Mouse (Mus musculus) kidney, postnatal 0 days (tissue): ENCODE measurements at regions not wholly inside any gene's neighbourhood (a gene's known extent, or its start where the extent isn't known, plus 50 kb on each side); places are given as distances from the start of the nearest gene placed in this dataset.

Experiments
- ATAC-seq: fragments of 200-750 bp; cut with Nextera tagmentation; replicated peaks from 2 replicates; pipeline ENCODE4 v1.8.0; 2017; ENCODE audit warnings: low read depth, moderate number of reproducible peaks, moderate TSS enrichment, moderate library complexity; ENCODE audit not compliant: low FRiP score
- DNase-seq: peaks from one replicate; pipeline ENCODE4 v3.0.0-alpha.2; 2016; ENCODE audit warnings: low spot score
- H3K27ac ChIP-seq: fragments of 300-500 bp; sonication (generic); 2 replicates; pipeline ENCODE4 v1.5.1; 2014; ENCODE audit warnings: mild to moderate bottlenecking
- H3K27me3 ChIP-seq: fragments of 300-500 bp; sonication (generic); 2 replicates; pipeline ENCODE4 v1.6.1; 2014; ENCODE audit warnings: low read length, mixed read lengths; ENCODE audit not compliant: insufficient read depth
- H3K36me3 ChIP-seq: fragments of 300-500 bp; sonication (generic); 2 replicates; pipeline ENCODE4 v1.6.1; 2014; ENCODE audit warnings: low read length, mixed read lengths; ENCODE audit not compliant: insufficient read depth
- H3K4me1 ChIP-seq: fragments of 300-500 bp; sonication (generic); replicated peaks from 2 replicates; pipeline ENCODE4 v1.6.1; 2014; ENCODE audit warnings: antibody characterized with exemption, low read length, mixed read lengths; ENCODE audit not compliant: insufficient read depth
- H3K4me2 ChIP-seq: fragments of 300-500 bp; sonication (generic); 2 replicates; pipeline ENCODE4 v1.6.1; 2014; ENCODE audit warnings: mild to moderate bottlenecking, low read length, moderate library complexity, mixed read lengths
- H3K4me3 ChIP-seq: fragments of 300-500 bp; sonication (generic); replicated peaks from 2 replicates; pipeline ENCODE4 v1.5.1; 2014; ENCODE audit warnings: low read depth, low read length
- H3K9ac ChIP-seq: fragments of 300-500 bp; sonication (generic); 2 replicates; pipeline ENCODE4 v1.6.1; 2014; ENCODE audit warnings: low read depth, low read length
- H3K9me3 ChIP-seq: fragments of 300-500 bp; sonication (generic); replicated peaks from 2 replicates; pipeline ENCODE4 v1.6.1; 2016; ENCODE audit warnings: low read length, inconsistent platforms, mixed read lengths
- CTCF ChIP-seq: IDR thresholded peaks from 2 replicates; pipeline ENCODE4 v1.5.1; 2016; ENCODE audit warnings: antibody characterized with exemption, low read depth, mild to moderate bottlenecking, moderate library complexity
- WGBS: fragments of 180-500 bp; shearing (Covaris S2); extraction: QIAGEN DNeasy Blood & Tissue Kit; methylation state at CpG from one replicate; pipeline ENCODE4 v1.1.7; 2014; 5-methylcytosine and 5-hydroxymethylcytosine counted together

- no peak overlapping the region for H3K27ac ChIP-seq
- H3K4me2 ChIP-seq: no peak overlapping the region
- no peak for TF ChIP-seq CTCF
- 0 out of 2 replicates have a peak, but pooled peaks cover 4% of the 10 kb centered on the region for H3K27me3 ChIP-seq
- H3K9me3 ChIP-seq: no peaks in the 10 kb centered on the region
- H3K9ac ChIP-seq: no peak overlapping the region
- WGBS: 40% methylated on average over 26 of the region's 26 CpGs
- ATAC-seq: no peak
- H3K4me1 ChIP-seq: 0 out of 2 replicates have a peak, but pooled peaks cover 5% of the 10 kb centered on the region
- no peak overlapping the region for H3K4me3 ChIP-seq
- no peak for DNase-seq
- H3K36me3 ChIP-seq: no peaks in the 10 kb centered on the region
These were observed 195.4 kb upstream of the Irx3 start for GRCm38 (mm10) chr8:91997023-91997891.

- 42% methylated on average over 10 of the region's 10 CpGs for WGBS
- Histone ChIP-seq H3K9ac (no peak overlapping the region), H3K9me3 (no peaks in the 10 kb centered on the region), H3K4me2 (no peak overlapping the region), H3K4me3 (no peak overlapping the region), H3K4me1 (0 out of 2 replicates have a peak, but pooled peaks cover 8% of the 10 kb centered on the region), H3K27ac (no peak overlapping the region), H3K27me3 (0 out of 2 replicates have a peak, but pooled peaks cover 4% of the 10 kb centered on the region), H3K36me3 (no peaks in the 10 kb centered on the region)
- TF ChIP-seq CTCF: no peak
- ATAC-seq: no peak
- DNase-seq: no peak
These were observed 194.6 kb upstream of the Irx3 start for GRCm38 (mm10) chr8:91996305-91997022.

DNA sequence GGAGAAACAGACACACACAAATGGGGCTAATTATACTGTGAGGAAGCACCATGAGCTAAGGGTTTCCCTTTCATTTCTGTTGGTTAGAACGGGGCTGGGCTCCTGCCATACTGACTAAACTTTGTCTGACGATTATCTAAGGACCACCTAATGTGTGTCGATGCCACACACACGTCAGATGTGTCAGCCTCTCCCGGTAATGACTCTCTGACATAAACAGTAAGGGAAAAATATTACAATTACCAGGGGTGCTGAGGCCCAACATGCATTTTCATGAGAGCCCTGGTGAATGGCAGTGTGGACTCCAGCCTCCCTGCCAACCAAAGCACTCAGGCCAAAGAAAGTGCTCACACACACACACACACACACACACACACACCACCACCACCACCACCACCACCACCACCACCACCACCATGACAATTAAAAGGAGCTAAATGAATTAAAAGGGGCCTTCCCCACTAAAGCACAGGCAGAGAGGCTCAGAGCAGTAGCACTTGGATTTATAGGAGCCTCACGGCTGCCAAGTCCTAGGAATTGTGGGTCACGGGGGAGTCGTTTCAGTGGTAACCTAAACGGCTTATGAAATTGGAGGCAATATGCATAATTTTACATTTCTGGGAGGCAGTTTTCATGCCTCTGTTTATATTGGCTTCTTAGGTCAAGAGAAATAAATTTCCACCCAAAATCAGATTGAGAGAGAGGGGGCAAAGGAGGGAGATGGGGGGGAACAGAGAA lies 193.7 kb upstream of the Irx3 start:
- Histone ChIP-seq H3K9ac (no peak overlapping the region), H3K27me3 (0 out of 2 replicates have a peak, but pooled peaks cover 4% of the 10 kb centered on the region)
- DNase-seq: peak; percentile 75

GRCm38 (mm10) chr8:91991542-91992452 lies 189.9 kb upstream of the Irx3 start:
- TF ChIP-seq CTCF: no peak
- WGBS: 47% methylated on average over 25 of the region's 25 CpGs
- 0 out of 2 replicates have a peak, but pooled peaks cover 4% of the 10 kb centered on the region for H3K4me1 ChIP-seq
- H3K27ac ChIP-seq: no peak overlapping the region
- H3K9ac ChIP-seq: no peak overlapping the region
- DNase-seq: peak; percentile 43
- H3K9me3 ChIP-seq: no peaks in the 10 kb centered on the region
- H3K4me2 ChIP-seq: peak overlapping the region; percentile 17; the same call in 1 of the 2 replicates
- H3K36me3 ChIP-seq: no peaks in the 10 kb centered on the region
- peaks cover 9% of the 10 kb centered on the region; the same call in 1 of the 2 replicates for H3K27me3 ChIP-seq
- ATAC-seq: no peak
- H3K4me3 ChIP-seq: no peak overlapping the region

More for the DNA sequence above, 193.7 kb upstream of the Irx3 start:
- Histone ChIP-seq H3K27ac (no peak overlapping the region), H3K4me3 (no peak overlapping the region), H3K4me2 (no peak overlapping the region), H3K36me3 (no peaks in the 10 kb centered on the region), H3K4me1 (0 out of 2 replicates have a peak, but pooled peaks cover 9% of the 10 kb centered on the region), H3K9me3 (no peaks in the 10 kb centered on the region)
- WGBS: 62% methylated on average over 9 of the region's 9 CpGs
- TF ChIP-seq CTCF: no peak
- ATAC-seq: no peak

DNA sequence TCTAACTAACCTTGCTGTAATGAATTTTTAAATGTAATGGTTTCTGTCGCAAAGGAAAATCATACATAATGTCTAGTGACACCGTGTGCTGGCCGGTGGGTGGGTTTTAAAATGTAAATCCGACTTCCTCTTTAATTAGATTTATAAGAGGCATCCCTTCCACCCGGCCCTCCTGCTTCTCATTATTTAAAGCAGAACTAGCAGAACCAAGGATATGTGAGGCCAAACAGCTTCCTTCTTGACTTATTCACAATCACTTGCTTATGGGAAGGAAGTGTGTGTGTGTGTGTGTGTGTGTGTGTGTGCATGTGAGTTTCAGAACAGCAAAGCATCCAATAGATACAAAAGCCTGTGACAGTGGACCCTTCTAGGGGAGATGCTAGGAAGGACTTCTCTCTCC lies 189.1 kb upstream of the Irx3 start:
- Histone ChIP-seq H3K9me3 (no peaks in the 10 kb centered on the region), H3K27me3 (peaks cover 5% of the 10 kb centered on the region; the same call in 1 of the 2 replicates), H3K9ac (no peak overlapping the region), H3K4me3 (no peak overlapping the region), H3K36me3 (no peaks in the 10 kb centered on the region), H3K4me2 (no peak overlapping the region), H3K4me1 (0 out of 2 replicates have a peak, but pooled peaks cover 4% of the 10 kb centered on the region), H3K27ac (no peak overlapping the region)
- 36% methylated on average over 5 of the region's 5 CpGs for WGBS
- TF ChIP-seq CTCF: no peak
- peak; percentile 49 for DNase-seq
- no peak for ATAC-seq
